Mouse (Mus musculus): ENCODE measurements around the gene Trpc4ap.

- TF ChIP-seq CHD2 (IDR thresholded peaks at IDR 0.05; ENCODE audit: low read depth, low read length) = no peak
- TF ChIP-seq ZNF384 (IDR thresholded peaks at IDR 0.05; ENCODE audit: low read depth, low read length) = no peak
- no peak for TF ChIP-seq ZC3H11A (IDR thresholded peaks at IDR 0.05; ENCODE audit: borderline replicate concordance, low read depth, low read length)
These were observed 20.9 kb downstream of the Trpc4ap start for GRCm38 (mm10) chr2:155671236-155671635.
